Mouse (Mus musculus): ENCODE results near the gene Svs1. TPM values are rescaled to one million over a fixed set of nuclear protein-coding genes. Genes with fewer than 3 reads are reported as not detected.

Gene Svs1
- total and polyA plus RNA-seq, 2 experiments from 2014 or later: not detected

- ATAC-seq (ENCODE audit: insufficient read depth, low read depth): no peak
- 79% methylated on average over 1 of the region's 1 CpGs for WGBS
- H3K4me2 ChIP-seq (ENCODE audit: low read depth, low read length): no peak overlapping the region
- no peak overlapping the region for H3K9ac ChIP-seq (replicated peaks; ENCODE audit: low read depth, low read length)
- H3K4me1 ChIP-seq (ENCODE audit: control insufficient read depth, insufficient read depth): peaks cover 5% of the 10 kb centered on the region; the same call in 1 of the 2 replicates
- no peak for DNase-seq (ENCODE audit: low spot score)
- TF ChIP-seq CTCF (IDR thresholded peaks at IDR 0.05; ENCODE audit: low read depth) (0 out of 2 replicates have a peak, but pooled peaks have one; percentile 5), EP300 (IDR thresholded peaks at IDR 0.05; ENCODE audit: low read depth) (no peak)
- no peaks in the 10 kb centered on the region; the same call in 1 of the 2 replicates for H3K9me3 ChIP-seq (replicated peaks; ENCODE audit: control insufficient read depth, low read length)
- H3K4me3 ChIP-seq (ENCODE audit: low read depth, low read length): no peak overlapping the region
- no peaks in the 10 kb centered on the region for H3K36me3 ChIP-seq (replicated peaks; ENCODE audit: control insufficient read depth, insufficient read depth, low read length)
- no peak overlapping the region for H3K27ac ChIP-seq (ENCODE audit: low read depth)
- no peaks in the 10 kb centered on the region for H3K27me3 ChIP-seq (ENCODE audit: control insufficient read depth, insufficient read depth, low read length)
These were observed 23.0 kb downstream of the Svs1 start for GRCm38 (mm10) chr6:49009665-49010064.

- TF ChIP-seq EP300 (IDR thresholded peaks at IDR 0.05; ENCODE audit: low read depth) (no peak), CTCF (IDR thresholded peaks at IDR 0.05; ENCODE audit: low read depth) (no peak)
- Histone ChIP-seq H3K4me3 (ENCODE audit: low read depth, low read length) (no peak overlapping the region), H3K9ac (replicated peaks; ENCODE audit: low read depth, low read length) (no peak overlapping the region), H3K27me3 (ENCODE audit: control insufficient read depth, insufficient read depth, low read length) (no peaks in the 10 kb centered on the region), H3K9me3 (replicated peaks; ENCODE audit: control insufficient read depth, low read length) (no peaks in the 10 kb centered on the region; the same call in 1 of the 2 replicates), H3K4me2 (ENCODE audit: low read depth, low read length) (no peak overlapping the region), H3K4me1 (ENCODE audit: control insufficient read depth, insufficient read depth) (peaks cover 5% of the 10 kb centered on the region; the same call in 1 of the 2 replicates), H3K27ac (ENCODE audit: low read depth) (no peak overlapping the region), H3K36me3 (replicated peaks; ENCODE audit: control insufficient read depth, insufficient read depth, low read length) (no peaks in the 10 kb centered on the region)
- 65% methylated on average over 5 of the region's 5 CpGs for WGBS
- no peak for ATAC-seq (ENCODE audit: insufficient read depth, low read depth)
- no peak for DNase-seq (ENCODE audit: low spot score)
These were observed 24.5 kb downstream of the Svs1 start for GRCm38 (mm10) chr6:49011191-49011590.

- no peak overlapping the region for H3K27ac ChIP-seq (ENCODE audit: low read depth)
- ATAC-seq (ENCODE audit: insufficient read depth, low read depth): no peak
- H3K4me3 ChIP-seq (ENCODE audit: low read depth, low read length): no peak overlapping the region
- WGBS: 60% methylated on average over 4 of the region's 4 CpGs
- H3K9ac ChIP-seq (replicated peaks; ENCODE audit: low read depth, low read length): no peak overlapping the region
- no peak overlapping the region for H3K4me2 ChIP-seq (ENCODE audit: low read depth, low read length)
- H3K36me3 ChIP-seq (replicated peaks; ENCODE audit: control insufficient read depth, insufficient read depth, low read length): no peaks in the 10 kb centered on the region
- H3K4me1 ChIP-seq (ENCODE audit: control insufficient read depth, insufficient read depth): peaks cover 5% of the 10 kb centered on the region; the same call in 1 of the 2 replicates
- TF ChIP-seq CTCF (IDR thresholded peaks at IDR 0.05; ENCODE audit: low read depth) (no peak), EP300 (IDR thresholded peaks at IDR 0.05; ENCODE audit: low read depth) (no peak)
- no peaks in the 10 kb centered on the region; the same call in 1 of the 2 replicates for H3K9me3 ChIP-seq (replicated peaks; ENCODE audit: control insufficient read depth, low read length)
- H3K27me3 ChIP-seq (ENCODE audit: control insufficient read depth, insufficient read depth, low read length): no peaks in the 10 kb centered on the region
- no peak for DNase-seq (ENCODE audit: low spot score)
These were observed 26.4 kb downstream of the Svs1 start for GRCm38 (mm10) chr6:49013023-49013422.

- TF ChIP-seq CTCF (IDR thresholded peaks at IDR 0.05; ENCODE audit: low read depth) (no peak), EP300 (IDR thresholded peaks at IDR 0.05; ENCODE audit: low read depth) (no peak)
- Histone ChIP-seq H3K9me3 (replicated peaks; ENCODE audit: control insufficient read depth, low read length) (no peaks in the 10 kb centered on the region; the same call in 1 of the 2 replicates), H3K27ac (ENCODE audit: low read depth) (no peak overlapping the region), H3K4me1 (ENCODE audit: control insufficient read depth, insufficient read depth) (peaks cover 2% of the 10 kb centered on the region; the same call in 1 of the 2 replicates), H3K4me3 (ENCODE audit: low read depth, low read length) (no peak overlapping the region), H3K27me3 (ENCODE audit: control insufficient read depth, insufficient read depth, low read length) (no peaks in the 10 kb centered on the region), H3K9ac (replicated peaks; ENCODE audit: low read depth, low read length) (no peak overlapping the region), H3K4me2 (ENCODE audit: low read depth, low read length) (no peak overlapping the region), H3K36me3 (replicated peaks; ENCODE audit: control insufficient read depth, insufficient read depth, low read length) (no peaks in the 10 kb centered on the region)
- 69% methylated on average over 3 of the region's 3 CpGs for WGBS
- ATAC-seq (ENCODE audit: insufficient read depth, low read depth): no peak
- no peak for DNase-seq (ENCODE audit: low spot score)
These were observed 26.8 kb downstream of the Svs1 start for GRCm38 (mm10) chr6:49013458-49013857.

GRCm38 (mm10) chr6:49017150-49017549 is 30.5 kb downstream of the Svs1 start:
- H3K4me2 ChIP-seq (ENCODE audit: low read depth, low read length): peak overlapping the region; percentile 34; the same call in 1 of the 2 replicates
- ATAC-seq (ENCODE audit: insufficient read depth, low read depth): no peak
- TF ChIP-seq EP300 (IDR thresholded peaks at IDR 0.05; ENCODE audit: low read depth): no peak
- no peak for TF ChIP-seq CTCF (IDR thresholded peaks at IDR 0.05; ENCODE audit: low read depth)

GRCm38 (mm10) chr6:49019341-49019740 is 32.7 kb downstream of the Svs1 start:
- H3K4me1 ChIP-seq (ENCODE audit: control insufficient read depth, insufficient read depth): no peaks in the 10 kb centered on the region
- no peak overlapping the region for H3K9ac ChIP-seq (replicated peaks; ENCODE audit: low read depth, low read length)
- H3K4me3 ChIP-seq (ENCODE audit: low read depth, low read length): no peak overlapping the region
- no peak for TF ChIP-seq CTCF (IDR thresholded peaks at IDR 0.05; ENCODE audit: low read depth)
- TF ChIP-seq EP300 (IDR thresholded peaks at IDR 0.05; ENCODE audit: low read depth): no peak
- H3K27me3 ChIP-seq (ENCODE audit: control insufficient read depth, insufficient read depth, low read length): no peaks in the 10 kb centered on the region
- no peak for DNase-seq (ENCODE audit: low spot score)
- H3K27ac ChIP-seq (ENCODE audit: low read depth): no peak overlapping the region
- H3K9me3 ChIP-seq (replicated peaks; ENCODE audit: control insufficient read depth, low read length): no peaks in the 10 kb centered on the region
- ATAC-seq (ENCODE audit: insufficient read depth, low read depth): no peak
- no peak overlapping the region for H3K4me2 ChIP-seq (ENCODE audit: low read depth, low read length)
- H3K36me3 ChIP-seq (replicated peaks; ENCODE audit: control insufficient read depth, insufficient read depth, low read length): no peaks in the 10 kb centered on the region
- 84% methylated on average over 1 of the region's 1 CpGs for WGBS

More at GRCm38 (mm10) chr6:49017150-49017549, 30.5 kb downstream of the Svs1 start:
- no peak for DNase-seq (ENCODE audit: low spot score)
- 40% methylated on average over 12 of the region's 12 CpGs for WGBS
- H3K4me3 ChIP-seq (ENCODE audit: low read depth, low read length): no peak overlapping the region
- no peak overlapping the region for H3K27ac ChIP-seq (ENCODE audit: low read depth)
- no peaks in the 10 kb centered on the region for H3K4me1 ChIP-seq (ENCODE audit: control insufficient read depth, insufficient read depth)
- H3K27me3 ChIP-seq (ENCODE audit: control insufficient read depth, insufficient read depth, low read length): no peaks in the 10 kb centered on the region
- 0 out of 2 replicates have a peak overlapping the region, but pooled peaks have one; percentile 20 for H3K9ac ChIP-seq (replicated peaks; ENCODE audit: low read depth, low read length)
- no peaks in the 10 kb centered on the region for H3K9me3 ChIP-seq (replicated peaks; ENCODE audit: control insufficient read depth, low read length)
- no peaks in the 10 kb centered on the region for H3K36me3 ChIP-seq (replicated peaks; ENCODE audit: control insufficient read depth, insufficient read depth, low read length)

All from heart, postnatal 0 days (tissue).